Mouse (Mus musculus) right cerebral cortex, postnatal 14 days (tissue): ENCODE measurements around the gene Tnfrsf1a.

ENCODE experiments used
- DNase-seq: peaks from one replicate; pipeline ENCODE4 v3.0.0; 2022

Gene Tnfrsf1a

DNA sequence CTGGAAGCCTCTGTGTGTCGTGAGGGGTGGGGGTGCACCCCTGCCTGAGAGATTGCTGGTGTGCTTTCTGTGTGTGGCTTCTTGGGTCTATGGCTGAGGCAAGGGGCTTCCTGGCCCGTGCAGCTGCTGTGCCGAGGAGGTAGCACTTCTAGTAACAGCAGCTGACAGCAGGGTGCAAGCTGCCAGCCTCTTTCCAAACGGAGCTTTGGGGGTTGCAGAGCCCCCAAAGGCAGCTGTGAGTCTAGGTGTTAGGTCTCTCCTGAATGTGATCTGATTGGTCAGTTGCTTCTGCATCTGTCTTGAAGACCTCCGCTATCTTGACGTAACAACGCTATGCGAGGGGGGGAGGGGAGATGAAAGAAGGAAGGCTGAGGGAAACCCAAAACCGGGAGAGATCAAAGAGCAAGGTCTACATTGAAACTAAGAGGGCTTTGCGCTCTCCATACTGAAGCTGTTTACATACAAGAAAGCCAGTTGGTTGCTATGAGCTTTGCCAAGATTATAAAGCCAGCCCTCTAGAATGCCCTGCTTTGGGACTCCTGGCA lies 6.1 kb downstream of the Tnfrsf1a start:
- no peak for DNase-seq

DNA sequence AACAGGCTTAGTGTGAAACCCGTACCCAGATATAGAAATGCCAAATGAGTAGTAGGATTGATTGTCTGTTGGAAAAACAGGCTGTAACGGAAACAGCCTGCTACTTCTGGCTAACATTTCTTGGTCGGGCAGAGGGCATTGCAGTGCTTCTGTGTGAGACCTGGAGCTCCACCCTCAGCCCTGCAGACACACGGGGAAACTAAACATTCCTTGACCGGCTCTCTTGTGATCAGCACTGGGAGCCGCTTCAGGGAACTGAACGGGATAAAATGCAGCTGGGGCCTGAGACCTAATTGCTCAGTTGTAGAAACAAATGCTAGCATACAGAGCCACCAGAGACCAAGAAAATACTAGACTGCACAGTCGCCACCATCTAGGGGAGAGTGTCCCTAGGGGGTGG lies 7.1 kb downstream of the Tnfrsf1a start:
- DNase-seq = no peak

DNA sequence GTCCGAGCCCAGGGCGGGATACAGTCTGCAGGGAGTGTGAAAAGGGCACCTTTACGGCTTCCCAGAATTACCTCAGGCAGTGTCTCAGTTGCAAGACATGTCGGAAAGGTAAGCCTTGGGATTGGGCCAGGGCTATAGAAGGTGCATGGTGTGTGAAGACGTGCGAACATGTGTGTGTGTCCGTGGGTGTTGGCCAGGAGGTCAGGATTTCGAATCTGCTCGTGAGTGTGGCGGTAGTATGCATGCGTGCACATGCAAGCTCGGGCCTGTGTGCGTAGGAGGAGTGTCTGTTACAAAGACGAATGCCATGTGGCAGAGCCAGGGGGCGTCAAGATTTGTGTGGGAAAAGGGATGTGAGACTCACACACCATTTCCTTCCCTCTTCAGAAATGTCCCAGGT lies 8.2 kb downstream of the Tnfrsf1a start:
- DNase-seq = no peak

DNA sequence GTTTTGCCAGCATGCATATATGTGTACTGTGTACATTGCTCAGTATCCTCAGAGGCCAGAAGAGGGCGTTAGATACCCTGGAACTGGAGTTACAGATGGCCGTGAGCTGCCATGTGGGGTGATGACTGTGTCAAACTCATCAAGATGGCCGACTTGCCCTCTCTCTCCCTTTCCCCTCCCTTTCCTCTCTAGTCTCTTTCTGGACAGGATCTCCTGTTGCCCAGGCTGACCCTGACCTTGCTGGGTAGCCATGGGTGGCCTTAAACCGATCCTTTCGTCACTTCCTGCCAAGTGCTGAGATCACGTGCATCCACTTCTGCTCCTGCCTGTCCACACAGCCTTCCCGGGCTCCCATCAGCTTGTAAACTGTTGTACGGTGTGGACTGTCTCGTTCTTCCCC lies 10.8 kb downstream of the Tnfrsf1a start:
- no peak for DNase-seq

DNA sequence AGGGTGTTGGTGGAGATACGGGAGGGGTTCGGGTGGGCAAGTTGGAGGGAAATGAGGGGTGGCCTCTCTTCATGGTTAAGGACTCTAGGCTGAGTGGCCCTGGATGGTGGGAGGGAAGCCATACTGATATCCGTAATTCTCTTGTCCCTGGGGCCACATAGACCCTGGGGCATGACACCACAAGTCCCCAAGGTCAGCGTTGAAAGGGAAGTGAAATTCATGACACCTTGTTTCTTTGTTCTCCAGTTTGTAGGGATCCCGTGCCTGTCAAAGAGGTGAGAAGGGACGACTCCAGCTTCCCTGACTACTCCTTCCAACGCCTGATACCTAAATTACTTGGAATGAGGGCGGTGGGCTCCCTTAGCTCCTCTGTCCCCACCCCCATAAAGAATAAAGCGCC lies 11.7 kb downstream of the Tnfrsf1a start:
- DNase-seq = no peak

DNA sequence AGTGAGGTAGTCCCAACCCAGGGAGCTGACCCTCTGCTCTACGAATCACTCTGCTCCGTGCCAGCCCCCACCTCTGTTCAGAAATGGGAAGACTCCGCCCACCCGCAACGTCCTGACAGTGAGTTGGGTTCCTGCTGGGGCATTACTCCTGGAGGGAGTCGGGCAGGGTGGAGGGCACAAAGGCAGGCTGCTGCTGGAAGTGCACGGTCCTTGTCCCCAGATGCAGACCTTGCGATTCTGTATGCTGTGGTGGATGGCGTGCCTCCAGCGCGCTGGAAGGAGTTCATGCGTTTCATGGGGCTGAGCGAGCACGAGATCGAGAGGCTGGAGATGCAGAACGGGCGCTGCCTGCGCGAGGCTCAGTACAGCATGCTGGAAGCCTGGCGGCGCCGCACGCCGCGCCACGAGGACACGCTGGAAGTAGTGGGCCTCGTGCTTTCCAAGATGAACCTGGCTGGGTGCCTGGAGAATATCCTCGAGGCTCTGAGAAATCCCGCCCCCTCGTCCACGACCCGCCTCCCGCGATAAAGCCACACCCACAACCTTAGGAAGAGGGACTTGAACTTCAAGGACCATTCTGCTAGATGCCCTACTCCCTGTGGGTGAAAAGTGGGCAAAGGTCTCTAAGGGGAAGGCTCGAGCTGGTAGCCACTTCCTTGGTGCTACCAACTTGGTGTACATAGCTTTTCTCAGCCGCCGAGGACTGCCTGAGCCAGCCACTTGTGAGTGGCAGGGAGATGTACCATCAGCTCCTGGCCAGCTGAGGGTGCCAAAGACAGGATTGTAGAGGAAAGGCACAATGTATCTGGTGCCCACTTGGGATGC lies 12.5 kb downstream of the Tnfrsf1a start:
- DNase-seq = peak; percentile 73

DNA sequence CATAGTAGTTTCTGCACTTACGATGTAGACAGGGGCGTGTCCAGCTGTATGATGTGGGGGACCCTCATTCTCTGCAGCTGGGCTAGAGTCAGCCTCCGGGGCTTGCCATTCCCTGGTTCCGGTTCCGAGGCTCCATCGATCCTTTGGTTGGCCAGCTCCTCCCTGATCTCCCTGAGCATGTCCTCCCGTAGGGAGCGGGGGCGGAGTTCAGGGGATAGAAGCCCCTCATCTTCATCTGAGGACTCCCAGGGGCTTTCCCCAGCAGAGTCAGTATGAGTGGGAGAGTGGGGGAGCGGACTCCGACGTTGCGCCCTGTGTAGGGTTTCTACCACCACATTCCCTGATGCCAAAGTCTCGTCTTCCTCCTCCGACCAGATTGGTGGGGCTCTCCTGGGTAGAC lies 13.9 kb downstream of the Tnfrsf1a start:
- DNase-seq = no peak

DNA sequence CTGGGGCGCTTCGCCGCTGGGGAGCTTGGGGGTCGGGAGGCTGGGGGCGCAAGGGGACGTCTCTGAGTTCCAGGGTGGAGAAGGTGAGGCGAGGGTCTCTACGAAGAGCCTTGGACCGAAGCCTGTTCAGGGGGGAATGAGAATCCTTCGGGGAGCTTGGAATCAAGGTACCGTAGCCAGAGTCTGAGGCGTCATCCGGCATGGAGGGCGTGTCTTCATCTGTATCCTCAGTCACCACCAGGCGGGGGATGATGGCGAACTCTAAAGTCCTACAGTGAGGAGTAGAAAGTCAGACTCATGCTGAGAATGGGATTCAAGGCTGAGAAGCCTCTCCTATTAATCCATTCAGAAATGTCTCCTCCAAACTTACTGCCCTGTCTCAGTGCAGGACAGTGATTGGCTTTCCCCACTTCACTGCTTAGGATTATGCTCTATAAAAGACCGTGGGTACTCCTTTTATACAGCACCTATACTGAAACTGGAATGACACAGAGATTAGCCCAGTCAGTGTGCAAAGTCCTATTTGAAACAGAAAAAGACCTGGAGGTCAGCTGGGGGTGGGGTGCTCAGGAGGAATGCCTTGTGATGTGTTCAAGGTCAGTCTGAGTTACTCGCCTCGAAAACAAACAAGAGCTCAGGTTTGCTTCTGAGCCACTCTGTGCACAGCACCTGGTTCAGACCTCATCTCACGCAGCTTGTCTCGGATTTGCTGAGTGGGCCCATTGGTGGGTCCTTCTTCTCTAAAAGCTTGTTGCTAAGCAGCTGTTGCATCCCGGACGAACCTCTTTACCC lies 14.5 kb downstream of the Tnfrsf1a start:
- DNase-seq = no peak

DNA sequence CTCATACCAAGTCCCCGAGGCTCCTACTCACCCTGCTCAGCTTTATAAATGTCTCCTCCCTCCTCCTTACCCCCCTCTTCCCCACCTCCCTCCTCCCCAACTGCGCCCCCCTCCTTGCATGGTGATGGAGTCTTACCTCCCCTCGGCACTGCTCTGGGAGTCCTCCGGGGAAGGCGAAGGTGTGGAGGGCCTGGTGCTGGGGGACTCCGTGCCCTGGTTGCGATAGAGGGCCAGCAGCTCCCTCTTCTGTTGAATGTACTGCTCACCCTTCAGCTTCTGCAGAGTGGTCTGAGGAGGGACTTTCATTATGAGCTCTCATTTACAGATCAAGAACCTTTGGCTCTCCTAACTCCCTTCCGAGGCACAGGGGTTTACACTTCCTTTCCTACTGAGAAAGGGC lies 15.3 kb downstream of the Tnfrsf1a start:
- no peak for DNase-seq

DNA sequence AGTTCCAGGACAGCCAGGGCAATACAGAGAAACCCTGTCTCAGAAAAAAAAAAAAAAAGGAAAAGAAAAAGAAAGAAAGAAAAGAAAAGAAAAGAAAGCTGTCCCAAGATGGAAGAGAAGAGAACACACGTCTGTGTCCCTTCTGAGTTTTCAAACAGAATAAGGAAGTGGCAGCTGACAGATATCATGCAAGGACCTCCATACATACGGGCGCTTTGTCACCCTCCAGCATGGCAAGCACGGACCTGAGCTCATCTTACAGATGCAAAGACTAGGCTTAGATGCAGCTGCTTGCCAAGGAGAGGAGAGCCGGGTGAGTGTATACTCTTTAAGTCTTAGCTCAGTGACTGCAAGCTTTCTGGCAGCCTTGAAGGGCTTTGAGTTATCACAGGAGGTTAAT lies 16.4 kb downstream of the Tnfrsf1a start:
- no peak for DNase-seq

DNA sequence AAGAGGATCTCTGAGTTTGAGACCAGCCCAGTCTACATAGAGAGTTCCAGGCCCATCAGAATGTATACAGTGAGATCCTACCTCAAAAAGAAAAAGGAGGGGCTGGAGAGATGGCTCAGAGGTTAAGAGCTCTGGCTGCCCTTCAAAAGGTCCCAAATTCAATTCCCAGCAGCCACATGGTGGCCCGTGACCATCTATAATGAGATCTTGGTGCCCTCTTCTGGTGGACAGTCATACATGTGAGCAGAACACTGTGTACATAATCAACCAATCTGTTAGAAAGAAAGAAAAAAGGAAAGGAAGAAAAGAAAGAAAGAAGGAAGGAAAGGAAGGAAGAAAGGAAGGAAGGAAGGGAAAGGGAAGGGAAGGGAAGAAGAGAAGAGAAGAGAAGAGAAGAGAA lies 17.0 kb downstream of the Tnfrsf1a start:
- DNase-seq = no peak

DNA sequence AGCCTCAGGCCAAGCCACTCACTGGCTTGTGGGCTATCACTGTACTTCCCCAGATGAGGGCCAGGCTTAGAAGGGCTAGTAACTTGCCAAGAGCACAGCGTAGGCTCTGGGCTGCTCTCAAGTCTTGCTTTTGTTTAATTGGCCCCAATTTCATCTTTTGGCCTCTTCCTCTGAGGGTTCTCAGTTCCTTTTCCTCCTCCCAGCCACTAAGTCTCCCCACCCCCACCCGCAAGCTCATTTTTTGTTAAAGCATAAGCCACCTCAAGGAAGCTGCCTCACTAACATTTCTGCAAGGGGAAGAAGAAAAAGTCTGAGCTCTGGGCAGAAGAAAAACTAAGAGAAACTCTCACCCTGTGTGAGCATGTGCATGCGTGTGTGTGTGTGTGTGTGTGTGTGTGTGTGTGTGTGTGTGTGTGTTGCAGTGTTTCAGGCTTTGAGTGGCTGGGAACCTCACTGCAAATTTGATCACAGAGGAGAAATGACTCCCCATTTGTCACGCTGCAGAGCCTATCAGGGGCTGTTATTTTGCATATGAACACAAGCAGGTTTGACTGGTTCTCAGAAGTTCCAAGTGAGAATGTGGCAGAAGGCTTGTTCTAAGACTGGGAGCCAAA lies 18.7 kb downstream of the Tnfrsf1a start:
- no peak for DNase-seq

DNA sequence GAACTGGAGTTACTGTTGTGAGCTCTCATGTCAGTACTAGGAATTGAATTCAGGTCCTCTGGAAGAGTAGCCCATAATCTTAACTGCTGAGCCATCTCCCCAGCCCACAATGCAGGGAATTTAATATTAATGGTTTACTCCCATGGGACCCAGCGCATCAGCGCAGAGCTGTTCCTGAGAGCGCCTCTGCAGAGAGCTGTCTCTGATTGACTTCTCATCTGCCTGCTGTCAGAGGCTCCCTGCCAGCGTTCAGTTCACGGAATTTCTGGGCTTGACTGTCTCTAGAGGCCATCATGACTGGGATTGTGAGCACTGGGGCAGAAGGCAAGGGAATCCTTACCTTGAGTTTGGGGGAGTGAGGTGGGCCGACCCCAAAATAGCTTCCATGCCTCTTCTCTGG lies 27.9 kb downstream of the Tnfrsf1a start:
- DNase-seq = no peak

DNA sequence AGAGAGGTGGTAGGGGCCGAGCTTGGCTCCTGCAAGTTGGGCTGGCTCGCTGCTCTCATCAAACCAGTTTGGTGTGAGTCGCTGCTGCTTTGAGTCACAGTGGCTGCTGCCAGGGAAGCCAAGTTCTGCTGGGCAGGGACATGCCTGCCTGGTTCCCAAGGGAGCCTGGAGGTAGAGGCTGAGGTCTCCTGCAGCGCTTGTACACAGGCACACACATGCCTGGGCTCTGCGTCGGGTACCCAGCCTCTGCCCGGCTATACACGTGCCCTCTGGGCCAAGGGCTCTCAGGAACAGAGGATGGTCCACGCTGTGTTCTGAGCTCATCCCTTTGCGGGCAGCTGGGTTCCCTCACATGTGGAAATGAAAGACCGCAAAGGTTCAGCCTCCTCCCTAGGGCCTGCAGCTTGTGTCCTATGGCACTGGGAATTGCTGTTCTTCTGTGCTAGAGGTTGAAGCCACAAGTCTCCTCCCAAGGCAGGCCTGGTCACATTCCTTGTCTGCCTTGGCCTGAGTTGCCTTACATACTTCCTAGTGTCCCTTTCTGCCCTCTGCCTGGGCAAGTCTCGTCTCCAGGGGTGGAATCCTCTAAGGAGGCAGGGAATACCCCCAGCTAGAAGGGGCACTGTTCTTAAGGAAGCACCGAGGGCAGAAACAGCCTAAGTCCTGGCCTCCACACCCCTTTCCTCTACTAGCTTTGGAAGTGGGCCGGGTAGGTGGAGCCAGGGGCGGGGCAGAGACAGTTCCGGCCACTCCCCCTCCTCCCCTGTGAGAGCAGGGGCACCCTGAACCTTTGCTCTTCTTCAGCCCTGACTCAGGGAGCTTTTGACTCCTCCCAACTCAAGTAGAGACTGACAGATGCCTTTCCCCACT lies 28.7 kb downstream of the Tnfrsf1a start:
- DNase-seq = no peak

DNA sequence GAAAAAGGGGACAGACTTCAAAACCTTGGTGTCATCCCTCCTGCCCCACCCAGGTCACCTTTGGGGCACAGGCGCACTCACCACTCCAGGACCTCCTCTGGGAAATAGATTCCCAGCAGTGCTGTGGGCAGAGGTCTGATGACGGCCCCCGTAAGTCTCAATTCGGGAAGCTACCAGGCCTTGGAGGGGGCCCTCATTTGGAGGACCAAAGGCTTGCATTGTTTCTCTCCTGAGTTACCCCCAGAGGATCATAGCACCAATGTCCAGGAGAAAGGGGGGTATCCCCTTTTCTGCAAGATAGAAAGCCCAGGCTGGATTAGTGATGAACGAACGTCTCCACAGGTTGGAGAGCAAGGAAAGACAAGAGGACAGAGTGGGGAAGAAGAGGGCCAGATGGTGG lies 29.5 kb downstream of the Tnfrsf1a start:
- no peak for DNase-seq

DNA sequence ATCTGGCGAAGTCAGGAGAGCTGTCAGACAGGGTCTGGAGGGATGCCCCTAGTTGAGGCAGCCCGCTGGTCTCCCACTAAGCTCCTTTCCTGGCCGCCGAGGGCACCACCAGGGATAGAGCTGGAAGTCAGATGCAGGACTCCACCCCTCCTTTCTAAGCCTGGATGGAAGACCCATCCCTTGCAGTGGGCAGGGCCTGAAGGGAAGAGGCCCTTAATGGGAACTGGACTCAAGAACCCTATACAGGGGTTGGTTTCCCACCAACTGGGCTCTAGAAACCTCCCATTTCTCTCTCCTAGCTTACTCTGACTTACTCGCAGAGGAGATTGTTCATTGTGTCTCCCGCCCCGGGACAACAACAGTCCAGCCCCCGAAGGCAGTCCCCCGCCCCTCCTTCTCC lies 30.6 kb downstream of the Tnfrsf1a start:
- DNase-seq = no peak

DNA sequence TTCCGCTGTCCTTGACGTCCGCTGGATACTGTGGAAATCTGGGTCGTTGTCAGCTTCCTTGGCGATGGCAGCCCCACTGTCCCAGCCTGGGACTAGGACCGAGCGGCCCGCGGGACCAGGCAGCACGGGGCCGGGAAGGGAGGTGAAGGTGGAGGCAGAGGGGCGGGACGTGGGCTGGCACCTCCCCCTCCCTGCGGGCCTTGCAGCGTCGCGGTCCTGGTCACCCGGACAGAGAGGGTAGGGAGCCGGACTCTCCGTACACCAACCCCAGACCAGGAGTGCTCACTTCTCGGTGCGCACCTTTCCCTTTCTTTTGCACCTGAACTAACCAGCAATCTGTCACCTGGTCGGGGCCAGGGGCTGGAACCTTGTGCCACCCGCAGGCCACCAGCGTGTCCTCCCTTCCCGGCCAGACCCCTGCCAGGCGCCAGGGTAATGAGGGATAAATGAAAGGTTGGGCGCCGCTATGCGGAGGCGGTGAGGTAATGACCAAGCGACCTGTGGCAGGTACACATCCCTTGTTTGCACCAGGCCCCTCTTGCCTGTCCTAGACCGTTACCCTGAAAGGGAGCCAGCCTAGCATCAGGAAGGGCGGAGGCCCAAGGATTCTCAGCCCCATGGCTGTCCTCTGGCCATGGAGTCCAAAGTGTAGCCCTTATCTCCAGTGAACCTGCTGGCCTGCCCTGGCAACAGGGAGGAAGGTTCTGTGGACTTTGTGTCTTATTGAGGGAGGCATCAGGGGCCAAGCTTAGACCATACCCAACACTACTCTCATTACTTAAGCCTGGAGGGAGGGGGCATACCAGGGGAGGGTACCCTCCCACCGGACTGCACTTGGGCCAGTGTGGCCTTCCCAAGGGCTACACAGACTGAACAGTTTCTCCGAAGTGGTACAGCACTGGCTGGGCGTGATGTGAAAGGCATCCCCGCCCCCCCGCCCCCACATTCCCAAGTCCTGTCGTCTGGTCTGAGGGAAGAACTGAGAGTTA lies 31.5 kb downstream of the Tnfrsf1a start, which contains the start of gene Plekhg6:
Plekhg6 (minus strand) TSS at position 422 of the 989 bp plus-strand sequence.
- DNase-seq = no peak

DNA sequence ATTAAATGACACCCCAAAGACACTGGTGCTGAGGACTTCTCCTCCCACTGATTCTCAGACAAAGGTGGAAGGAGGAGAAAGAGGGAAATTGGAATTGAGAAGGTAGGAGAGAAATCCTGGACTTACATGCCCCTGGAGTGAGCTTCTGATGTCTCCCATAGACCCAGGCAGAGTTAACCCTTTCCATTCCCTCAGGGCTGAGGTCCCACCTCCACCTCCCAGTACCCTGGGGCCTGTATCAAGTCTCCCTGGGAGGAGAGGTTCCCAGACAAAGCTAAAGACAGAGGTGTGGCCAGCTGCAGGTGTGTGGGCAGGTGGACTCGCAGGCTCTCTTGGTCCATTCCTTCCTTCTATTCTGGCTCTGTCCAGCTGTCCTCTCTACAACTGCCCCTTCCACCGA lies 32.9 kb downstream of the Tnfrsf1a start:
- DNase-seq = no peak

DNA sequence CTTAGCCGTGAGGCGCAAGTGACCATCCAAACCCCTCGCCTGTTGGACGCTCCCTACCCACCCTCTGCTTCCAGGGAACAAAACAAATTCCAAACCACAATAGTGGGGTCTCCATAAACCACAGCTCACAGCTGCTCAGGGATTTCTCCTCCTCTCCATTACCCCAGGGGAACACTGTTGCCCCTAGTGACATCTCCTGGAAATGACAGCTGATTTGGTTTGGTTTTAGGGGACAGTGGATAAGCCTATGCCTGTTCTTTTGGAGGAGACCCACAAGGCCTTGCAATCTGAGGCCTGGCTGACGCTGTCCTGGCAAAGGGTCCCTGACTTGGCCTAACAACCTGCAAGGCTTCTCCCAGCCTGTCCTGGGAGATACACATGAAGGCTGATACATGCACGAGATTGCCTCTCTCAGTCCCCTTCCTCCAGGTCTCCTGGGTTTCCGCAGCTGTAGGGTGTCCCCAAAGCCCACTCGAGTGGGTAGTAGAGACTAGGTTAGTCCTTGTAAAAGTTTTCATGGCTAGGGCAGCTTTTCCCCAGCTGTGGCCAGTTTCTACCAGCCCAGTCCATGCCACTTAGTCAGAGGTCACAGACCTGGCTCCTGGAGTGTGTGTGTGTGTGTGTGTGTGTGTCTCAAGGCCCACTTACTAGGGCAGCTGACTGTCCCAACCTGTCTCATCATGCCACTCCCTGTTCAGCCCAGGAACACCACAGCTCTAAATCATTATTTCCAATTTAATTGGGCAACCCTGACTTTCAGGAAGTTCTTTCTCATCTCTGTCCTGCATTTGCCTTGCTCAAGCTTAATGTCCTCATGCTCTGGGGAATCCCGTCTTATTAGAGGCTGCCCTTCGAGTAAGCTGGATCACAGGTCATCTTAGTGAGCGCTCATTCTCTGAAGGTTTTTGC lies 36.2 kb downstream of the Tnfrsf1a start:
- no peak for DNase-seq

DNA sequence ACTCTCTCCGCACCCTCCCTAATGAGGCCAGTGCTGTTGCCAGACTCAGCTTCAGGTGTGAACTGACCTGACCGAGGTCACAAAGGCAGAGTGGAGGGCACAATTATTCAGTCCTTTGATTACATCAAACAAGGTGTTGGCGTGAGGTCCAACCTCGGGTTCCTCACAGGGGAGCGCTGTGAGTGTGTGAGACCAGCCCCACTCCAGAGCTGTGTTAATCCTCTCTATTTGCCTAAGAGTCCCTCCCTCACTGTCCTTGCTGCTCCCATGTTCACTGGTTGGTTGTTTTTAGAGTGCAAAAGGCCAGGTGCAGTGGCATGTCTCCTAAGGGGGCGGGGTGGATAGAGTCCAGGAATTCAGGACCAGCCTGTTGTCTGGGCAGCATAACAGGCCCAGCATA lies 36.9 kb downstream of the Tnfrsf1a start:
- DNase-seq = no peak
